31 mouse cellular contexts compared by ENCODE assay signal in genomic region chr10:87329471-87329870, GRCm38 (mm10).
"Had no signal": no experiment of that assay in that cellular context is flagged by ENCODE, and none has a peak within 500 bp of the region (broad histone marks: within the 10 kb centered on the region; RNA-seq: fewer than 3 reads in every experiment).

No protein-coding gene starts in this region.

- H3K9me3 ChIP-seq: limb, embryonic 10.5 days; limb, embryonic 12.5 days; limb, embryonic 13.5 days; limb, embryonic 15.5 days; liver, embryonic 12.5 days; liver, embryonic 13.5 days; liver, embryonic 15.5 days; lung, embryonic 15.5 days; midbrain, embryonic 12.5 days; midbrain, embryonic 13.5 days; midbrain, embryonic 15.5 days; neural tube, embryonic 12.5 days had no signal

- ATAC-seq: liver, embryonic 12.5 days; liver, postnatal 0 days; lung, postnatal 0 days; midbrain, embryonic 13.5 days; midbrain, embryonic 15.5 days; midbrain, embryonic 16.5 days had no signal

- H3K9ac ChIP-seq: limb, embryonic 12.5 days; limb, embryonic 13.5 days; limb, embryonic 15.5 days; liver, embryonic 12.5 days; liver, embryonic 13.5 days; liver, embryonic 14.5 days; liver, embryonic 15.5 days; liver, postnatal 0 days; lung, embryonic 14.5 days; lung, embryonic 15.5 days; midbrain, embryonic 12.5 days; midbrain, embryonic 13.5 days; midbrain, embryonic 15.5 days; neural tube, embryonic 12.5 days had no signal

- H3K4me1 ChIP-seq: limb, embryonic 10.5 days; limb, embryonic 12.5 days; limb, embryonic 13.5 days; limb, embryonic 15.5 days; liver, embryonic 12.5 days; liver, embryonic 13.5 days; liver, embryonic 15.5 days; lung, embryonic 15.5 days; megakaryocyte, embryonic 14.5 days had no signal

- H3K27me3 ChIP-seq: limb, embryonic 12.5 days; limb, embryonic 13.5 days; limb, embryonic 15.5 days; liver, embryonic 12.5 days; liver, embryonic 13.5 days; liver, embryonic 15.5 days; lung, embryonic 15.5 days; megakaryocyte, embryonic 14.5 days; midbrain, embryonic 12.5 days; midbrain, embryonic 13.5 days; midbrain, embryonic 15.5 days; neural tube, embryonic 12.5 days had no signal

- H3K36me3 ChIP-seq: limb, embryonic 10.5 days; limb, embryonic 12.5 days; limb, embryonic 13.5 days; limb, embryonic 15.5 days; liver, embryonic 12.5 days; liver, embryonic 13.5 days; liver, embryonic 15.5 days; lung, embryonic 15.5 days; midbrain, embryonic 10.5 days; midbrain, embryonic 12.5 days; midbrain, embryonic 13.5 days; midbrain, embryonic 15.5 days; neural tube, embryonic 12.5 days had no signal

- H3K4me3 ChIP-seq: left cerebral cortex, adult 2 months; limb, embryonic 10.5 days; limb, embryonic 12.5 days; limb, embryonic 13.5 days; limb, embryonic 15.5 days; liver, embryonic 12.5 days; liver, embryonic 13.5 days; liver, embryonic 15.5 days; lung, embryonic 15.5 days; megakaryocyte, embryonic 14.5 days; midbrain, embryonic 10.5 days; midbrain, embryonic 12.5 days; midbrain, embryonic 13.5 days; midbrain, embryonic 15.5 days; myocyte; neural tube, embryonic 12.5 days had no signal

- H3K4me2 ChIP-seq: limb, embryonic 12.5 days; limb, embryonic 13.5 days; limb, embryonic 15.5 days; liver, embryonic 11.5 days; liver, embryonic 12.5 days; liver, embryonic 13.5 days; liver, embryonic 15.5 days; lung, embryonic 14.5 days; lung, embryonic 15.5 days; midbrain, embryonic 12.5 days; midbrain, embryonic 13.5 days; midbrain, embryonic 15.5 days; neural tube, embryonic 12.5 days had no signal

- DNase-seq: left cerebral cortex, postnatal 4 days; liver, embryonic 13.5 days; liver, postnatal 0 days; lung, adult 18-20 months; lung, adult 2 months; lung, embryonic 14.5 days; lung, postnatal 10 days; lung, postnatal 14 days; lung, postnatal 36 days; lung, postnatal 4 days; midbrain, embryonic 14.5 days had no signal

- H3K27ac ChIP-seq: left cerebral cortex, adult 2 months; limb, embryonic 10.5 days; limb, embryonic 12.5 days; limb, embryonic 13.5 days; limb, embryonic 15.5 days; liver, embryonic 12.5 days; liver, embryonic 13.5 days; liver, embryonic 14.5 days; liver, embryonic 15.5 days; lung, embryonic 15.5 days; macrophage; midbrain, embryonic 10.5 days; midbrain, embryonic 12.5 days; midbrain, embryonic 13.5 days; midbrain, embryonic 15.5 days; neural tube, embryonic 12.5 days had no signal
